Mouse (Mus musculus): Measurements from ENCODE around the gene Ddx47. TPM values are rescaled to one million over a fixed set of nuclear protein-coding genes. Genes with fewer than 3 reads are reported as not detected.

Gene Ddx47
- total RNA-seq, 2 experiments from 2014 or later: 23.7 to 28.2 TPM

GRCm38 (mm10) chr6:135000272-135000671 lies 11.1 kb upstream of the Ddx47 start:
- intact Hi-C loops (cut with DNase I): no loop called here
- DNase-seq: no peak

- intact Hi-C loops (cut with DNase I): no loop called here
- no peak for DNase-seq
Measured at GRCm38 (mm10) chr6:135001991-135002390, 9.4 kb upstream of the Ddx47 start.

GRCm38 (mm10) chr6:135006372-135006771 lies 5.0 kb upstream of the Ddx47 start:
- no peak for DNase-seq
- intact Hi-C loops (cut with DNase I): no loop called here

- no peak for DNase-seq
- intact Hi-C loops (cut with DNase I): no loop called here
Measured at GRCm38 (mm10) chr6:135011734-135012116, 313 bp downstream of the Ddx47 start.

GRCm38 (mm10) chr6:135017211-135017610 lies 5.8 kb downstream of the Ddx47 start:
- intact Hi-C loops (cut with DNase I): no loop called here

GRCm38 (mm10) chr6:135019564-135019963 lies 8.2 kb downstream of the Ddx47 start:
- intact Hi-C loops (cut with DNase I): no loop called here
- DNase-seq: no peak

More at GRCm38 (mm10) chr6:135017211-135017610, 5.8 kb downstream of the Ddx47 start:
- no peak for DNase-seq

- intact Hi-C loops (cut with DNase I): no loop called here
- DNase-seq: no peak
Measured at GRCm38 (mm10) chr6:135021633-135022032, 10.2 kb downstream of the Ddx47 start.

GRCm38 (mm10) chr6:135023379-135023778 lies 12.0 kb downstream of the Ddx47 start:
- DNase-seq: no peak
- intact Hi-C loops (cut with DNase I): no loop called here

- intact Hi-C loops (cut with DNase I): no loop called here
- DNase-seq: no peak
Measured at GRCm38 (mm10) chr6:135024781-135025420, 13.5 kb downstream of the Ddx47 start.

GRCm38 (mm10) chr6:135026232-135026631 lies 14.8 kb downstream of the Ddx47 start:
- intact Hi-C loops (cut with DNase I): loop anchor here (2.0 kb wide), 1 partner anchor 119 kb away; no protein-coding TSS in a partner anchor
- no peak for DNase-seq

- intact Hi-C loops (cut with DNase I): loop anchor here (2.0 kb wide), 1 partner anchor 118 kb away; no protein-coding TSS in a partner anchor
- DNase-seq: no peak
Measured at GRCm38 (mm10) chr6:135026755-135027154, 15.3 kb downstream of the Ddx47 start.

GRCm38 (mm10) chr6:135029246-135029645 lies 17.8 kb downstream of the Ddx47 start:
- DNase-seq: no peak
- intact Hi-C loops (cut with DNase I): no loop called here

- no peak for DNase-seq
- intact Hi-C loops (cut with DNase I): no loop called here
Measured at GRCm38 (mm10) chr6:135038674-135039073, 27.3 kb downstream of the Ddx47 start.

GRCm38 (mm10) chr6:135040275-135040871 lies 29.0 kb downstream of the Ddx47 start:
- intact Hi-C loops (cut with DNase I): no loop called here
- DNase-seq: no peak

GRCm38 (mm10) chr6:135041930-135042329 lies 30.5 kb downstream of the Ddx47 start:
- no peak for DNase-seq
- intact Hi-C loops (cut with DNase I): no loop called here

- intact Hi-C loops (cut with DNase I): no loop called here
- DNase-seq: no peak
Measured at GRCm38 (mm10) chr6:135047276-135047675, 35.9 kb downstream of the Ddx47 start.

GRCm38 (mm10) chr6:135048509-135048908 lies 37.1 kb downstream of the Ddx47 start:
- no peak for DNase-seq

GRCm38 (mm10) chr6:135048956-135049355 lies 37.5 kb downstream of the Ddx47 start:
- intact Hi-C loops (cut with DNase I): no loop called here
- DNase-seq: no peak

More at GRCm38 (mm10) chr6:135048509-135048908, 37.1 kb downstream of the Ddx47 start:
- intact Hi-C loops (cut with DNase I): no loop called here

GRCm38 (mm10) chr6:135053789-135054188 lies 42.4 kb downstream of the Ddx47 start:
- intact Hi-C loops (cut with DNase I): no loop called here
- DNase-seq: no peak

- no peak for DNase-seq
- intact Hi-C loops (cut with DNase I): no loop called here
Measured at GRCm38 (mm10) chr6:135055882-135056281, 44.5 kb downstream of the Ddx47 start.

GRCm38 (mm10) chr6:135060728-135061127 lies 49.3 kb downstream of the Ddx47 start:
- intact Hi-C loops (cut with DNase I): no loop called here
- DNase-seq: no peak

- DNase-seq: no peak
- intact Hi-C loops (cut with DNase I): no loop called here
Measured at GRCm38 (mm10) chr6:135064621-135065020, 53.2 kb downstream of the Ddx47 start.
